Mouse (Mus musculus) megakaryocyte, embryonic 14.5 days (primary cell): ENCODE measurements around the gene Trp73.

Source experiments
- FLI1 ChIP-seq: IDR thresholded peaks from 2 replicates; pipeline ENCODE4 v1.6.1; 2012; ENCODE audit warnings: low read length, inconsistent platforms, mixed read lengths
- GATA1 ChIP-seq: IDR thresholded peaks from 3 replicates; pipeline ENCODE4 v1.6.1; 2012; ENCODE audit warnings: mixed read lengths, low read length, inconsistent platforms, borderline replicate concordance

GRCm38 (mm10) chr4:154023754-154024601 is 116.0 kb downstream of the Trp73 start:
- TF ChIP-seq GATA1 (no peak), FLI1 (no peak)
